Mouse (Mus musculus) c-Kit-positive CD71-positive TER-119-positive erythroid progenitor cells, embryonic 14.5 days (primary cell): ENCODE results near the gene Snrk.
"Not testable (repeated sequence)": the region's sequence is repeated elsewhere in the genome, so short reads cannot be mapped to it uniquely, and the experiment has no call there.

Experiments used
- DNase-seq: peaks from one replicate; pipeline ENCODE4 v3.0.0-alpha.2; 2013; ENCODE audit warnings: low spot score

Gene Snrk

DNA sequence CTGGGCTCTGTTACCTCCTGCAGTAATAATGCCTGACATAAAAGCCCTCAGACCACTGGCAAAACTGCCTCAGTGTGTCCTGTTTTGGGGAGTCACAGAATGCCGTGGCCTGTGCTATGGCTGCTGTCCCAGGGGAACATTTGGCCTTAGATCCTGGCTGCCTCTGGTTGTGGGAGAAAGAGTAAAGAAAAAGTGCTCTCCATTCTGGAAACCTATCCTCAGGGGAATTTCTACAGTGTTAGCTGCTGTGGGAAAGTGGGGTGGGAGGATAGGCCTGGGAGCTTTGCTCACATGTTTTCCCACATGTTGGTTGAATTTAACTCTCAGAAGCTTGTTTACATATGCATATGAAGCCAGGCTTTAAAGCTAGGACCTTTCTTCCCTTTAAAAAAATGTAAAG, 26.2 kb downstream of the Snrk start:
- no peak for DNase-seq

DNA sequence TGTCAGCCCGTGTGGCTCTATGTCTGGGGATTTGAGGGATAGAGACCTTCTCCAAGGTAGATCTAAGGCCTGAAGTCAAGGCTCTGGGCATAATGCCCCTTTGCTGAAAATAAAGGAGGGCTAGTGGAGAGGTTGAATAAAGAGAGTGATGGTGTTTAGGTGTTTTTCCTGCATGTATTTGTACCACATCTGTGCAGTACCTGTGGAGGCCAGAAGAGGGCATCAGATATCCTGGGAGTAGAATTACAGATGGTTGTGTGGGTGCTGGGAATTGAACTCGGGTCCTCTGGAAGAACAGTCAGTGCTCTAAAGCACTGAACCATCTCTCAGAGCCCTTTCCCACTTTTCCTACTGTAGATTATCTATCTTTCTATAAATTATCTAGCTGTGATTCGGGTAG, 27.7 kb downstream of the Snrk start:
- no peak for DNase-seq

DNA sequence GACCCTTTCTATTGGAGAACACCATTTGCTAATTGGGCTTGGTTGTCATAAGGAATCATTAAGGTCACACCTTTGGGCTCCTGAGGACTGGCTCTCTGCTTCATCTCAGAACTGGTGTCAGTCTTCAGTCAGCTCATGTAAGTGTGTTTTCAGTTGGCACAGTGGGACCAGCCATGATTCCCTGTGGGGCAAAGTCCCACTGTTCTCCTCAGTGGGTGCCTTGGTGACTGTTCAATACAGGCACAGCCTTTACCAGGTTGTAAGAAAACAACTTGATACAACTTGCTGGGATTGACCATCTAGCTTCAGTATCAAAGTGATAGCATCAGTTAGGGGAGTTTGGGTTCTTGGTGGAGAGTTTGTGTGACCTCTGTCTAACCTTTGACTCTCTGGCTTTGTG, 28.6 kb downstream of the Snrk start:
- DNase-seq, result no peak

DNA sequence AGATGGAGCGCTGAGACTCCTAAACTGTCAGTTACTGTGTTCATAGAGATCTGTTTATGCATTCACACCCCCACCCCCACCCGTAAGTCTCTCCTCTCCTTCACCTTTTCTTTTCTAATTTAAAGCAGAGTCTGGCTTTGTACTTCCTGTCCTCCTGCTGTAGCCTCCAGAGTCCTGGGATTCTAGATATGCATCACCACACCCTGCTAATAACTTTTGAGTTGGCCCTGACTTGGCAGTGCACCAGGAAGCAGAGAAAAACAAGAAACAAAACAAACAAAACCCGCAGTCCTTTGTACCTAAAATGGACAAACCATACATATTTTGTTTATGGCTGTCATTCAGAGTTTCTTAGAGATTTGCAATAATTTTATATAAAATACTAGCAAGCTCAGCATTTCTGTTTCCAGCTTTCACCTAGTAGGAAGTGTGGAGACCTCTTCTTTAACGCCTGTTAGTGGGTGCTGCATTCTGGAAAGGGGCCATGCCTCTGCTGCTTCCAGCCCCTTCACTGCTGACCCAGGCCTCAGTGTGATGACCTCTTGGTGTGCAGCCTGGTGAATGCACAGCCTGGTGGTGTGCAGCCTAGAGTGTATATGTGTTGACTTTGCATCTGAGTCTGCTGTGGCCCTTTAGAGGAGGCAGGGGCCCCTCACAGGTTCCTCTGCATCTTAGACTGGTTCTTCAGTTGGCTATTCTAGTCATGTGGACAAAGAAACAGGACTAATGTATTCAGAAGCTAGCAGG, 29.2 kb downstream of the Snrk start:
- DNase-seq, result no peak

DNA sequence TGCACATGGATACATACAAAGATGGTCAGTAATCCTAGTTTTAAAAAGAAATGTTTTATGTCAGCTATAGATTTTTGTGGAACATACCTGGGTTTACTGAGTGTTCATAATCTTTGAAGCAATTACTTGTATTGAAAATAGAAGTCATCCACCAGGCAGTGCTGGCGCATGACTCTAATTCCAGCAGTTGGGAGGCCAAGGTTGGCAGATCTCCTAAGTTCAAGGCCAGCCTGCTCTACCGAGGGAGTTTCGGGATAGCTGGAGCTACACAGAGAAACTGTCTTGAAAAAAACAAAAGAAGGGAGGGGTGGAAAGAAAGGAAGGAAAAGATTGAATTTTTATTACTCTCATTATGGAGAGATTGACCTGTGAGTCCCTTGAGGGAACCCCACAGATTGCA, 31.3 kb downstream of the Snrk start:
- DNase-seq, result no peak

DNA sequence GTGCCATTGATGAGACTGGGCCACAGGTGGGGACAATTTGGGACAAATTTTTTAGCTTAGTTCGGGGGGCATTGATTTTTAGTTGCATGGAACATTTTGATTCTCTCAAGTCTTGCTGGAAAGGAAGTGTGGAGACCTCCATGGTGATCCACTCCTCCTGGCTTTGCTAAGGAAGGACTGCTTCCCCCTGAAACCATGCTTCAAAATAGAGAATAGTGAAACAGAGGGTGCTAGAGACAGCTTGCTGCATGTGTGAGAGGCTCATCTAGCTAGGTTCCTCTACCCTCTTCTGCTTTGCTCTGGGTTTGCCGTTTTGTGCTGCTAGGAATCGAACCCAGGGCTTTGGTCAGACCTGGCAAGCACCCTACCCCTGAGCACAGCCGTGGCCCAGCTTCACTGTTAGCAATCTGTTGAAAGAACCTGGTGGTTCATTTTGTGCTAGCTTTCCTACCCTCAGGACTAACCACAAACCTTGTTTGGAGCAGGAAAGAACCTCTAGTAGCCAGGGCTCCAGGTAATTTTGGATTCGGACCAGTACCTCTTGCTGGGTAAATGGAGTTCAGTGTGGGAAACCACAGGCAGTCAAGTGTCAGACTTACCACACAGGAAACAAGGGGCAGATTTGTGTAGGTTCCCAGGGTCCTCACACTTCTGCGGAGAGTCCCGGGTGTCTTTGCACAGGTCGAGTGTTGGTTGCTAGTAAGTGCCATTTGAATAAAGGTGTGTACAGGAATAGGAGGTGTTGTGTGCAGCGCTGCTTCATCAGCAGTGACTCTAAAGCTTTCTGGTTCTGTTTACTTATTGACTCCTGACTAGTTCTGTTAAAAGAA, 33.1 kb downstream of the Snrk start:
- no peak for DNase-seq

DNA sequence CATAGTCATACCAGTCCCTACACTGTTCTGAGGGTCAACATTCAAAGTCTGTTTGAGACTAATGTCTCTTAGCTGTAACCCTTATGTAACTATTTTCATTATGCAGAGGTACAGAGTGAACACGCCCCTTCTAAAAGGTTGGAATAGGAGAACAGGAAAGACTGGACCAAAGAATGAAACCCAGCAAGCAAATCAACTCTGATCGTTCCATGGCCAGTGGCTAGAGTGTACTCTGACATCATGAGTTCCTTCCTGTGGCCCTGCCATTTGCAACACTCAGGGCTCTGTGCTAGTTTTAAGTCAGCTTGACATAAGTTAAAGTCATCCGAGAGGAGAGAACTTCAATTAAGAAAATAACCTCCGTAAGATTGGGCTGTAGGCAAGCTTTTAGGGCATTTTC, 35.0 kb downstream of the Snrk start:
- DNase-seq, result no peak

DNA sequence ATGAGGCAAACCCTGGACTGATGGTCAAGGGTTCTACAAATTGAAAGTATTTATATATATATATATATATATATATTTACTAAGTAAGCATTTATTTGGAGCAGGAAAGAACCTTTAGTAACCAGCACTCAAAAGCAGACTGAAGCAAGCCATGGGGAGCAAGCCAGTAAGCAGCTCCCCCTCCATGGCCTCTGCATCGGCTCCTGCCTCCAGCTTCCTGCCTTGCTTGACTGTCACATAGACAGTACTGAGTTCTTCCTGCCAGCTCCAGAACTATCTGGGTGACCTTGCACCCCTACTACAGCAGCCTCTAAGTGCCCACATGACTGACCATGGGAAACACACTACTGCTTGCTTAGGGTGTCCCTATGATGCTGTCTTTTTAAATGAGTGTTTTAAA, 35.4 kb downstream of the Snrk start:
- DNase-seq, result no peak

DNA sequence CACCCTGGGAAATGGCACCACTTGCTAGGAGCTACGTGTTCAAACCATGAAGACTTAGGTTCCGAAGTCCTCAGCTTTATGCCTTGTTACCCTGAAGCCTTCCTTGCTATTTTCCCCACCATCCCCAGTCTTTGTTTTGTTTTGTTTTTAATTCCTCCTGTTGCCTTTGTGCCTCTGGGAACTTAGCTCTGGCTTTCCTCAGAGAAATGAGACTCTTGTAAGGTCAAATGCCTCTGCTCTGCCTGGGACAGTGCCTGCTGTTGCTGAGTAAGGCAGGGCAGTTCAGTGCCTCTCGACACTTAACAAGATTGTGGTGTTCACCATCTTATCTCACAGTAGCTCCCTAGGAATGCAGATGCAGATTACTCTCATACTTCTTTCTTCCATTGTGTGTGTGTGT, 36.4 kb downstream of the Snrk start:
- no peak for DNase-seq

DNA sequence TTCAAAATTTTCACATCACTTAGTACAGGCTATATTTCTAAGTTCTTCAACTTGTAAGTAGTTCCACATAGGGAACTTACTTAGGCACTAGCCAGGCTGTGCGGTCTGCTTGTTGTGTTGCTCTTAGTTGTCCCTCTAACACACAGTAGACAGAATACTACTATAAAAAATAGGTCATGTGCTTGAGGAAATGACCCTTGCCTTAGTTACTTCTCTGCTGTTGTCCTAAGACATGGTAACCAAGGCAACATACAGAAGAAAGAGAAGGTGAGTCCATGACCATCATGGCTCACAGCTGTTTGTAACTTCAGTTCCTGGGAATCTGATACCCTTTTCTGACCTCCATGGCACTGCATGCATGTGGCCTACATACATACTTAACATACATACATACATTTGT, 38.1 kb downstream of the Snrk start:
- no peak for DNase-seq

DNA sequence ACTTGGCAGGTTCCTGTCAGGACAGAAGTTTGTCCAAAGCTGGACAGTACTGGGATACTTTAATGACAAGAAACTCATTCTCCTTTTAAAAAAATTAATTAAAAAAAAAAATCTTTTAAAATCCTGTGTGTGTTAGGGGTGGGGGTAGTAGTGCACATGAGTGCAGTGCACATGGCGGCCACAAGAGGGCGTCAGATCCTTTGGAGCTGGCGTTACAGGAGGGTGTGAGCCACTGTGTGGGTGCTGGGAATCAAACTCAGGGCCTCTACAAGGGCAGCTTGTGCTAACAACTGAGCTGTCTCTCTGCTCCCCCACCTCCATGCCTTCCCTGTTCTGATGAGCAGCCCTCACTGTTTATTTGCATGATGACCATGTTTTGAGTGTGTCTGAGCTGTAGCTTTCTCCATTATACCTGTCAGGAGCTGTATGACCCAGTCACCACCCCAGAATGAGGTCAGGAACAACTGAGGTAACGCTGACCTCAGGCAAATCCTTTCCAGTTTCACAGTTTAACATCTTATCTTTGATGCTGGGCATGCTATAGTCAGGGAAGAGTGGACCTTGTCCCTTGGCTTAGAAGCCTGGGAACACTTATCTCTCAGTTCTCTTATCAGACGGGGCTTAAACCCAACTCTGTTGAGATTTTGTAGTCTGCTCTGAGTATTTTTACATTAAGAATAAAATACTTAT, 39.5 kb downstream of the Snrk start:
- no peak for DNase-seq

DNA sequence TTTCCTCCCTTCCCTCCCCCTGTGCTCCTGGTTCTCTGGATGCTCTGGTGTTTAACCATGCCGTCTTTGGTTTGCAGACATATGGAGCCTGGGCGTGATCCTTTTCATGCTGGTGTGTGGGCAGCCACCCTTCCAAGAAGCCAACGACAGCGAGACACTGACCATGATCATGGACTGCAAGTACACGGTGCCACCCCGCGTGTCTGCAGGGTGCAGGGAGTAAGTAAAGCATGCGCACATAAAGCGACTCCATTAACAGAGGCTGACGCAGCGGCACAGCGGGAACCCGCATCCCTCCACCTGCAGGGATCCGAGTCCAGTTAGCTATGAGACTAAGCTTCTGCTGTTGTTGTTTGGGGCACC, 40.0 kb downstream of the Snrk start:
- no peak for DNase-seq

DNA sequence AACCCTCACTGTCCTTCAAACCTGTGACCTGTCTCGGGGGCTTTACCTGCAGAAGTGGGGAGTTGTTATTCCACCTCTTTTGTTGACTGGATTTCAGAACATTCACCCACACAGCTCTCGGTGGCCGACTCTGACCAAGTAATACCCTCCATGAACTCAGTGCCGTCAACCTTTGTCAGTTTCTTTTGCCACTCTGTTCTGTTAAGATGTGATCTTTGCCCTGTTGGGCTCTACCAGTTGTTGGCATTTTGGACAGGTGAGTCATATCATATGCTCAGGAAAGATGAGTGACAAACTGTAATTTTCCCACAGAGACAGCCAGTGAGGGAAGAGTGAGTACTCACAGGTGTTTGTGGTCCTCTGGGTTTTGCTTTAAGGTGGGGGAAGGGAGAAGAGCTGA, 47.5 kb downstream of the Snrk start:
- DNase-seq, result no peak

DNA sequence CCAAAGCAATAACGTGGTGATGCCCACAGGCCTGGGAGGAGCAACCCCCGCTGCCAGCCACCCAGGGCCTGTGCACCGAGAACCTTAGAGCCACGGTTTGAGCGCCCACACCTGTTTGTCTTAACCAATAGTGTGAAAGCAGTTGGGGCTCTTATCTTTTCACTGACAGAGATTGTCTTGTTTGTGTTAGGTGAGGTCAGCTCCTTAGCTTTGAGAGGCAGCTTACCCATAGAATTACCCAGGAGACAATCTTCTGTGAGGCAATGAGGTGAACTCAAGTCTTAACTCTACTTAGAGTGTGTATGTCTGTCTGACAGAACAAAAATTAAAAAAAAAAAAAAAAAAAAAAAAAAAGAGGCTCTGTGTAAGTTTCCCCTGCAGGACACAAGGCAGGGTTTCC, 50.7 kb downstream of the Snrk start:
- DNase-seq, result not testable (repeated sequence)

DNA sequence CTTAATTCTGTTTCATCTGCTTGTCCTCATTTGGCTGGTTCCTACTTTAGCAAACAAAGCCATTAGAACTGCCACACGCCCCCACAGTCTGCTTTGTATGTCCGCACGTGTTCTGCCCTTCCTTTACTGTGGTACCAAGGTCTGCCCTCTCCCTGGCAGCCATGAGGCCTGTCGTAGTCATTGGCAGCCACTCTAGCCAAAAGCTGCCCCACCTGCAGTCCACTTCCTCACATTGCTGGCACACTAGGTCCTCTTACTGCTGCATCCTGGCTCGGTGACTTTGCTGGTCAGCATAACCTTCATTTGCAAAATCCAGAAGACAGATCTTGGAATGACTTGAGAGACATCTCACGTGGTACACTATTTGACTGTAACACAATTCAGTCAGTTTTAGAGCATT, 52.8 kb downstream of the Snrk start:
- DNase-seq, result no peak

DNA sequence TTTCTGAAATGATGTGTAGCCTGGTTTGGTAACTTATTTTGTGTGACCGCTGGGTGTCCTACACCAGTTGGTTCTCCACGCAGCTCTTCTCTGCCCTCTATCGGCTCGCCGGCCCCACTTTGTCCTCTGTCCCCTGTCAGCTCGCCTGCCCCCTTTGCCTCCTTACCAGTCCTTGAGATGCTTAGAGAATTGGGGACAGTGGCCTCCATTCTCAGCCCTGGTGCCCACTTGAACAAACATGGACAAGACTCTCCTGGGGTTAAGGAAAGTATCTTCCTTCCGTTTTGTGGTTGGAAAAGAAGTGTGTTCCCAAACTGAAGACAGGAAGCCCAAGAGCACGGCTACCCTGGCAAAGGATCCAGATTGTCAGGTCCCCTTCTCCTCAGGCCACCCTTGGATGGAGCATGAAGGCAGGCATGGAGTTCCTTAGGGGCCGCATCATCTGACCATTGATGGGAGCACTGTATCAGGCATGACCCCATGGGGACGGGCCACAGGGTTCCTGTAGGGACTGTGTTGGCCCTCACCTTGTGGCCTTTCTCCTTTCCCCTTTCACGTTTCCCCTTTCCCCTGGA, 55.6 kb downstream of the Snrk start:
- DNase-seq, result no peak

DNA sequence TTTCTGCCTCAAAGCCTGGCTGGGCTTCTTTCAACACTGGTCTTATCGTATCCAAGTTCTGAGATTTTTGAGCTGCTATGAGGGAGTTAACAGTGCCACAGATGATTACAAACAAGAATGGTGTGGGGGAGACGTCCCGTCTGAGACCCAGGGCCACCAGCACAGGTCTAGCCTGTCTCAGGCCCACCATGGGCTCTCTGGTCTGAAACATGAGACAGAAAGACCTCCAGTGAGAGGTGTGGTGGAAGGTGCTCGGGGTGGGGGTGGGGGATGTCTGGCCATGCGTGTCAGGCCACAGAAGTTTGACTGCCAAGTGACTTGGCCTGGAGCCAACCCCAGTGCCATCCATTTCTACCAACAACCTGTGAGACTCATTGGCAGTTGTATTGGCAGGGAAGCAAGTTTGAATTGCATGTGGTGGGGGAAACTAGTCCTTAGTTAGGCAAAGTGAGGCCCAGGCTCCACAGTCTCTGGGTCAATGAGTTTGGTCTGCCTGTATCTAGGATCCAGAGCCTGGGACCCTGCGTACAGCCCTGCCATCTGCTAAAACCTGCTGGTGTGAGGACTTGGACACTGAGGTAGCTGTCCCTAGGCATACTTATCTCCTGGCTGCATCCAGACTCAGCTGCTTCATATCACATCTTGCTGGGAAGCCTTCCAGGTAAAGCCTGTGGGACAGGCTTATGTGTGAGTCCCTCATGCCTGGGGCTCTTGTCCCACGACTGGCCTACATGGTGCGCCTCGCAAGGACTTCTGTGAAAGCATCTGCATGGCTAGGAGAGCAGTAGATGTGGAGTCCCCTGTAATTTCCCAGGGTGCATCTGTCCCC, 56.6 kb downstream of the Snrk start:
- DNase-seq, result no peak

DNA sequence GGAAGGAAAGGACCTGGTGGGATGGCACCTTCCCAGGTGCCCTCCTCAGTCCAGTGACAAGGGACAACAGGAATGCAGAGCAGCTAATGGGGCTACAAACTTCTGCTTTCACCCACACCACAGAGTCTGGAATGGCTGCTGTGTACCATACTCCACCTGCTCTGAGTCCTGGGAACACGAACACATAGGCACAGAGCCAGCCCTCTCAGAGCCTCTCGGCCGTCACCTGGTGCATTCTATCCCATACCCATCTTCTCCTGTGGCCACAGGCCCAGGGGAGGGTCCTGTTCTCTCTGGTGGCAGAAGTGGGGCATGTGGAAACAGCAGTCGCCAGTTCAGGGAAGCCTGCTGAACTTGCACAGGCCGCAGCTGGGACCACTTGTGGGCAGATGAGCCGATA, 57.7 kb downstream of the Snrk start:
- no peak for DNase-seq

DNA sequence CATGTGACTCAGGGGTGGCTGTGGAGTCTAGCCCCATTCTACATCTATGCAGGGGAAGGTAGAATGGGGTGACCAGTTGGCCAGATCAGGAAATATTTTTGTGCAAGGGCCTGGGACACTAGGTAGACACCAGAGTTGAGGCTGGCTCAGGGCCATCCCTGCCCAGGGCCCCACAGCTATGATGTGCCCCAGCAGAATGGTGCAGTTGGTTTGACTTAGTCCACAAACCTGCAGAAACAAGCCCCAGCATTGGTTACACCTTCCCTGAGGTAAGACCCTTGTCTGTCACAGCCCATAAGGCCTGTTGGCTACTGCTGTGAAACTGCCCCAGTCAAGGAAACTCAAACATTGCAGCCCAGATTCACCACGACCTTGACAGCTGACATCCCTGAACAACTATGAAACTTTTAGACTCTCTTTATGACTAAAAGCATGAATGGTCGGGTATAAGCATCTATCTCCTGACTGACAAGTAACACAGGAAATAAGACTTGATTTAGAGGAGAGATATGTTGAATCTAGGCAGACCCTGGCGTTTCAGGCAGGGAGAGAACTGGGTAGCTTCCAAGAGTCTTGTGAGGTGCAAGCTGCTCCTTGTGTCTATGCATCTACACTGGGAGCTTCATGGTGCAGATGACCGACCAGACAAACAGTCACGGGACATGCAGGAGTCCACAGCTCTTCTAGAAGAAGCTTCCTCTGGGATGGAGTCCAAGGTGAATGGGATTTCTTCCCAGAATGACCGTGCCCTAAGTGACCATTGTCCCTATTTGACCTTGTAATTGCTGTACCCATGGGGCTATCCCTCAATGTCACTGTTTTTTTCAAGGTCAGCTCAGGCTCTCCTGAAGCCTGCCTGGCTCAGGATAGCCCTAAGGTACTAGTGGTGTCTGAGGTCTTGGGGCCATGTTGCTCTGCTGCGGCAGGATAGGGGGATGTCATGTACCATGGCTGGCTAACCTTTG, 60.5 kb downstream of the Snrk start:
- no peak for DNase-seq

DNA sequence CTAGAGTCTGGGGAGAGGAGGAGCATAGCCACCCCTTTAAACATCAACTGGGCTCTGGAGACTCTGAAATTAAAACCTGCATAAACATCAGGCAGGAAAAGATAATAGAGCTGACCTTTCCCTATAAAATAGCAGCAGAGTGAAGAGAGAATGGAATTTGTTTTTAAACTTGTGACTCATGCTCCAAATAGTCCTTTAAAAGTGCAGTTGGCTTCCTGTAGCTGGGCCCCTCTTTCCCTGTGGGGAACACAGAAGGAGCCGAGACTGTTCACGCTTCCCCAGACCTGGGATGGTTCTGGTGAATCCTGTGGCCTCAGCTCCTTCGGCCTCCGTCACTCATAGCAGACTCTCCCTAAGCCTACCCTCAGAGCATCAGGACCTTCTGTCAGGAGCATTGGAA, 61.4 kb downstream of the Snrk start:
- DNase-seq, result no peak

DNA sequence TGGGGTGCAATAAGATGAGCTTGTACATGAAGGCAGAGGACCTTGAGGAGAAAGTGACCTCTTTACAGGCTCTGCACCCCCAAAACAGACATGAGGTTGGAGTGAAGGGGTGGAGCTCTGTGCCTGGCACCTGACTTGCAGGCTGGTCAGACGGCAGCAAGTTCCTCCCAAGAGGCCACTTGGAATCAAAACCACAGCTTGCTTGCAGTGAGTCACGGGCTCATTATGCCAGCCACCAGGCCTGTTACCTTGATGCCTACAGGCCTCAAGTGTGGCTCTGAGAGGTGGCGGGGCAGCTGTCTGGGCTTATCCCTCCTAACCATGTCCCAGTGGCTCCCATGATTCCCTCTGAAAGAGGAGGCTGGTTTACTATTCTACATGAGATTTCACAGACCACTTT, 63.0 kb downstream of the Snrk start:
- no peak for DNase-seq
